Mouse (Mus musculus): ENCODE data around the gene Ikzf3.

DNA sequence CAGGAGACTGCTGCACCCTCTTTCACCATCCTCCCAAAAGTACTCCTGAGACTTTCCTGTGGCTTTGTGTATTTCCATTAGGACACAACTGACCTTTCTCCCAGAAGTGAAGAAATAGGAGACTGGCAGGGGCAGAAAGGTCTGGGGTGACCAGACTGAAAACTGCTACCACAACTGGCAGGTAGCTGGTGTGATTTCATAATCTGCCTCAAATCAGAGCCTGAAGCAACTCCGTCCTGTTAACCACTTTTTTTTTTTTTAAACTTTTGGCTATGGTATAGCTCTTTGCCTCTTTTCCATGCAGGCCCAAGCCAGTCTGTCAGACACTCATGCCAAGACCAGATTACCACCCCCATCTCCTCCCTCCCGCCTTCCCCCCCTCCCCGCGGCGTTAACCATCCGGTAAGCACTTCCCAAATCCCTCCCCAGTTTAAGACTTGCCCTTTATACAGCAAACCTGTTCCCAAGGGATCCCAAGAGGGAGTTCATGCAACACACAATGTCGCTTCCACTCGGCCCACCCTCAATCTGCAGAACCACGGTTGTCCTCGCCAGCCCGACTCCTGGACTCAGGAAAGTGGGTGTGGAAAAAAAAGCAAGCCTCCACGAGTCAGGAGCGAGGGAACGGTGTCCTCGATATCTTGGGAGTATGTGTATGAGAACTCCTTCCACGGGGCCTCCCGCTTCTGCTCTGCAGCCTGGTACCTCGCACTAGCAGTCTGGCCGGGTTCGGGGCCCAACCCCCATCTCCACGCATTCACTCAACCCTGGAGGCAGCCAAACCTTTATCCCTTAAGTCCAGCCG, 40.5 kb upstream of the Ikzf3 start:
- TF ChIP-seq CTCF (IDR thresholded peaks at IDR 0.05; ENCODE audit: borderline replicate concordance, extremely low read depth, insufficient read depth, insufficient read length) (no peak), POLR2A (IDR thresholded peaks at IDR 0.05; ENCODE audit: borderline replicate concordance, extremely low read depth, insufficient read depth, insufficient read length, poor library complexity, severe bottlenecking) (no peak)

All from brain, embryonic 14.5 days (tissue).